Comparison of ENCODE assay signal across 12 mouse cellular contexts in genomic region chr19:23578606-23579355, GRCm38 (mm10).
DNase-seq lines count a peak whose midpoint lies in the region; ATAC-seq lines count a peak whose summit lies in the region.
"Had no signal": no experiment of that assay in that cellular context is flagged by ENCODE, and none has a peak within 500 bp of the region (broad histone marks: within the 10 kb centered on the region; RNA-seq: fewer than 3 reads in every experiment).

No protein-coding gene starts in this region.

- H3K4me3 ChIP-seq in intestine, embryonic 15.5 days (replicated peaks) = no peak overlapping the region
- H3K4me3 ChIP-seq in kidney, embryonic 15.5 days (replicated peaks) = no peak overlapping the region
- H3K4me3 ChIP-seq: neural tube, embryonic 13.5 days had no signal

- intact Hi-C loops in left cerebral cortex, postnatal 4 days (cut with DNase I) = loop anchor here (10.0 kb wide), 1 partner anchor 176 kb away; the partner anchor contains the start of gene Apba1

- no peaks in the 10 kb centered on the region for H3K36me3 ChIP-seq in intestine, embryonic 15.5 days
- H3K36me3 ChIP-seq in kidney, embryonic 15.5 days = no peaks in the 10 kb centered on the region
- H3K36me3 ChIP-seq: neural tube, embryonic 13.5 days had no signal

- H3K4me1 ChIP-seq in intestine, embryonic 15.5 days (replicated peaks) = no peaks in the 10 kb centered on the region
- no peaks in the 10 kb centered on the region for H3K4me1 ChIP-seq in kidney, embryonic 15.5 days
- H3K4me1 ChIP-seq: neural tube, embryonic 13.5 days had no signal

- peak; percentile 30 to 31 for DNase-seq in frontal cortex, postnatal 36 days (ENCODE audit: low spot score in 2 of 2)
- DNase-seq in frontal cortex, postnatal 14 days (ENCODE audit: low spot score in 2 of 2) = no peak
- DNase-seq in Muller cell, postnatal 12 days (ENCODE audit: inconsistent ontology term) = peak; percentile 88
- DNase-seq in cerebellum, adult 9-11 months = peak; percentile 72
- DNase-seq in left cerebral cortex, postnatal 4 days = peak; percentile 40
- no peak for DNase-seq in thymus, postnatal 0 days (ENCODE audit: low spot score)
- DNase-seq: adrenal gland, adult 8-10 months; kidney, adult 8-10 months had no signal

- H3K27me3 ChIP-seq in intestine, embryonic 15.5 days (replicated peaks) = peaks cover 2% of the 10 kb centered on the region; the same call in 1 of the 2 replicates
- H3K27me3 ChIP-seq in kidney, embryonic 15.5 days = no peaks in the 10 kb centered on the region
- H3K27me3 ChIP-seq: neural tube, embryonic 13.5 days had no signal

- H3K4me2 ChIP-seq in intestine, embryonic 15.5 days (replicated peaks) = no peak overlapping the region
- H3K4me2 ChIP-seq in kidney, embryonic 15.5 days = no peak overlapping the region
- H3K4me2 ChIP-seq: neural tube, embryonic 13.5 days had no signal

- H3K27ac ChIP-seq in intestine, embryonic 15.5 days = no peak overlapping the region
- no peak overlapping the region for H3K27ac ChIP-seq in kidney, embryonic 15.5 days
- H3K27ac ChIP-seq: neural tube, embryonic 13.5 days had no signal

- ATAC-seq in intestine, embryonic 15.5 days = no peak
- ATAC-seq in kidney, embryonic 15.5 days (replicated peaks; ENCODE audit: low FRiP score) = no peak
- ATAC-seq: Patski had no signal

- H3K9ac ChIP-seq in intestine, embryonic 15.5 days = no peak overlapping the region
- no peak overlapping the region for H3K9ac ChIP-seq in kidney, embryonic 15.5 days
- H3K9ac ChIP-seq: neural tube, embryonic 13.5 days had no signal

- no peaks in the 10 kb centered on the region for H3K9me3 ChIP-seq in intestine, embryonic 15.5 days
- no peaks in the 10 kb centered on the region for H3K9me3 ChIP-seq in kidney, embryonic 15.5 days (replicated peaks)
- H3K9me3 ChIP-seq: neural tube, embryonic 13.5 days had no signal

- WGBS in intestine, embryonic 15.5 days = 85% methylated on average over 11 of the region's 11 CpGs
- WGBS in kidney, embryonic 15.5 days = 71% methylated on average over 11 of the region's 11 CpGs

Comparison
In these comparisons a context has a peak if more than half of its experiments do, and no peak if none do; other contexts are left out.
1. DNase-seq: peak in frontal cortex, postnatal 36 days (2 of 2), Muller cell, postnatal 12 days (single experiment), cerebellum, adult 9-11 months (single experiment) and left cerebral cortex, postnatal 4 days (single experiment); none in frontal cortex, postnatal 14 days (0 of 2) and thymus, postnatal 0 days (single experiment).